Mouse (Mus musculus): ENCODE results near the gene Lix1l.

Gene Lix1l

DNA sequence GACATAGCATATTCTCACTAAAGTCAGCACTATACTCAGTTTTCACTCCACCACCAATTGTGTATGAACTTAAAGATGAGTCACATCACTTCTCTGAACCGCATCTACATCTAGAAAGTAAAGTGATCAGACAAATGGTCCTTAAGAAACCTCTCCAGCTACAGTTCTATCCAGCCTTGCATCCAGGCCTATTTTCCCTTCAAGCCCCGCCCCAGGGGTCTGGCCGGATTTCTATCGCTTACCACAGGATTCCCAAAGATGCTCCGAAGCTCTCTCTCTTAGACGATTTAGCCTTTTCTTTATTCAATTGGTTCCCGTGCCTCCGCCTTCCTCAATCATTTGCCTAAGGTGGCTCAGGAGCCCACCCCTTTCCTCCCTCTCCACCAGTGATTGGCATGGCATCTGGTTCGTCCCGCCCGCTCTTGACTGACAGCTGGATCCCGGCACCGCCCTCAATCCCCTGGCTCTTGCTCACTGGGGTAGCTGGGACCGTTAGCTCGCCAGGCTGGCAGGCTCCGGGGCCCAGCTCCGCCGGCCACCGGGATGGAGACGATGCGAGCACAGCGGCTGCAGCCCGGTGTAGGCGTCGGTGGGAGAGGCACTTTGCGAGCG is at the start of gene Lix1l:
TSS of gene Lix1l (plus strand) at position 511 of the 612 bp plus-strand sequence.
- peak; percentile 83 to 85 for DNase-seq (ENCODE audit: low spot score in 2 of 2)

DNA sequence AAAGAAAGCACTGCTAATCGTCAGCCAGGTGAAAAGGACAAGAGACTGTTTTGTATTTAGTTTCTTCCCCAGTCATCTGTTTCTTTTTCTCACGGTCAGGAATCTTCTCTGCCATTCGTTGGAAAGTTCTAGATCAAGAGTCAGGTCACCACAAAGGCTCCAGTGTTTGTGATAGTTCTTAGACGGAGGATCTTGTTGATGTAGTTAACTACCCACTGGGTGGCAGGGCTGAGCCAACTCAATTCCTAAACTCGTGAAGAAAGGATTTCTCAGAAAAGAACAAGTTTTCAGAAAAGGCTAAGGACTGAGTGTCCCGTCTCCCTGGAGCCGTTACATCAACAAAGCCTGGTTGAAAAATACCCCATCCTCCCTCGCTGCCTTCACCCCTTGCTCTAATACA is 49.7 kb upstream of the Lix1l start:
- DNase-seq (ENCODE audit: low spot score in 2 of 2): peak in 1 of 2 experiments; percentile 64

DNA sequence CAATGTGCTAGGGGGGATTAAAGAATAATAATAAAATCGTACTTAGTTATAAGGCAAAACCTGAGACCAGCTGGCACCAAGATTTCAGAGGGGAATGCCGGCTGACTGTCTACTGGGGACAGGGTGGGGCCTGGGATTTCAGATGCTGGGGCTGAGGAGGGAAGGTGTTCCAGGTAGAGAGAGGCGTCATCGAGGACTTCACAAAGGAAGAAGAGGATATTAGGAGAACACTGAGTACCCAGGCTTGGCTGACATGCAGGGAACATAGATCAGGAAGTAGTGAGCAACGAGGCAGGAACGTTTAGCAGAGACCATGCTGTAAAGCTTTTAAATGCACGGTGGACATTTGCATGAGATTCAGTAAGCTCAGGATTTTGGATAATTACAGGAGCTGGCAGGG is 49.1 kb upstream of the Lix1l start:
- no peak for DNase-seq (ENCODE audit: low spot score in 2 of 2)

DNA sequence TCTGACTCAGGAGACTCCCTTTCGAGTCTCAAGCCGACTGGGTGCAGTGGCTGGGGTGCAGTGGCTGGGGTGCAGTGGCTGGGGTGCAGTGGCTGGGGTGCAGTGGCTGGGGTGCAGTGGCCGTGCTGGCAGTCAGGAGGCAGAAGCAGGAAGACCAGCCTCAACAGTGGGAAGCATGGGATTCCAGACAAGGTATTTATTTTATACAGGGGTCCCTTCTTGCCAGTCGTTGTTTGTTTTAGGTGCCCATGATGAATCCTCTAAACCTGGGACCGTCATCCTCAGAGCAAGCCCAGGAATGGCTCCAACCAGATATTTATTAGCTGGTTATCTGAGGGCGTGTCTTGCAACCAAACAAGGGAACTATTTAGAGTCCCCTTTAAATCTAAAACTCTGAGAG is 47.3 kb upstream of the Lix1l start:
- DNase-seq (ENCODE audit: low spot score in 2 of 2): no peak

DNA sequence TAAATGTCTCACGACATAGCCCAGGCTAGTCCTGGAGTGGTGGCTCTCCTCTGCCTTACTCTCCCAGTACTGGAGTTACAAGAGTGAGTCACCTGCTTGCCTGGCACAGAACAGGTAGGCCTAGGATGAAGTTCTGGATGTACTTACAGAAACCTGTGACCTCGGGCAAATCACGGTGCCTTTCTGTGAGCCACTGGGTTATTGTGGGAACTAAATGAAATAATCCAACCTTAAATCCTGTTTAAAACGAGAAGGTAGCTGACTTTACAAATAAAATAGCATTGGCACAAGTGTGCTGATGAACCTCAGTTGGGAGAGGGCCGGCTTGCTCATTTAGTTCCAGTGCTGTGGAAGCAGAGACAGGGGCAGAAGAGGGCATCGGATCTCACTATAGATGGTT is 46.7 kb upstream of the Lix1l start:
- no peak for DNase-seq (ENCODE audit: low spot score in 2 of 2)

DNA sequence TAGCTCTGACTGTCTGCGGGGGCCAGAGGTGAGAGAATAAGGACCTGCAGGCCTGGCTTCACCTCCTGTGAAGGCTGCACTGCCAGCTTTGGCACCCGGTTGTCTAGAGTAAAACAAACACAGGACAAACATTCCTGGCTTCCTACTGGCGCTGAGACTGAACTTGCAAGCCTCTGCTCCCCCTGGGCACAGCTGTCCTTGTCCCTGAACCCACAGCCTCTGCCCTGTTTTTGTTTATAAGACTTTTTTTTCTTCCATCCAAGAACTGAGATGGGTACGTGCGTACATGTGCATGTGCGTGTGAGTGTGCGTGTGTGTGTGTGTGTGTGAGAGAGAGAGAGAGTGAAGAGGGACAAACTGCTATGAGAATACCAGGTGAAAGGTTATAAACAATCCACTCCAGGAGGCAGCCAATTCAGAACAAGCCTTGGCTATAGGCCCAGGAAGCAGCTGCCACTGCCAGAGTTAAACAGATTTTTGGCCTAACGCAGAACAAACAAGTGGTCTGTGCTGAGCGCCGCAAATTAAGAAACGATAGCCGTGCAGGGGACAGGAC is 45.8 kb upstream of the Lix1l start:
- DNase-seq (ENCODE audit: low spot score in 2 of 2): no peak

DNA sequence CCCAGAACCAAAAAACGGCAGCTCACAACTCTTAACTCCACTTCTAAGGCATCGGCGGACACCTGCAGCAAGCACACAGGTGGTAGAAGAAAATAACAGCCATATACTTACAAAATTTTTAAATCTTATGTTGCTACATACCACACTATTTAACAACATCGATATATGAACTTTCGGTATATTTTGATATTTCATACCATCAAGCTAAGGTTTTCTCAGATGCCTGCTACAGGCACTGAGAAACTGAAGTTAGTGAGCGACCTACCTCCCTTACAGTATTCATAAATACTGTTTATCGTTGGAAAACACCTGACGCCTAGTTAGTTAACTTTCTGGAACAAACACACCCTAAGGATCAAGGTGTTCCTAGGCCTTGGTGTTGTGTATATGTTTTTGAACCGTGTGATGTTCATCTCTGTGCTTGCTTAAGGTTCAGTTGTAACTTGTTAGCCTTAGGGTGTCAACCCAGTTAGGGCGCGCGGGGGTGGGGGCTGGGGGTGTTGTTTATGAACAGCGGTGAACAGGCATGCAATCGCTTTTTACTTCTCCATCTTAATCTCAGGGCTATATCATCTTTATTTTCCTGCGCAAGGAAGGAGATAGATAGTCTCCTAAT is 44.8 kb upstream of the Lix1l start:
- DNase-seq (ENCODE audit: low spot score in 2 of 2): no peak

DNA sequence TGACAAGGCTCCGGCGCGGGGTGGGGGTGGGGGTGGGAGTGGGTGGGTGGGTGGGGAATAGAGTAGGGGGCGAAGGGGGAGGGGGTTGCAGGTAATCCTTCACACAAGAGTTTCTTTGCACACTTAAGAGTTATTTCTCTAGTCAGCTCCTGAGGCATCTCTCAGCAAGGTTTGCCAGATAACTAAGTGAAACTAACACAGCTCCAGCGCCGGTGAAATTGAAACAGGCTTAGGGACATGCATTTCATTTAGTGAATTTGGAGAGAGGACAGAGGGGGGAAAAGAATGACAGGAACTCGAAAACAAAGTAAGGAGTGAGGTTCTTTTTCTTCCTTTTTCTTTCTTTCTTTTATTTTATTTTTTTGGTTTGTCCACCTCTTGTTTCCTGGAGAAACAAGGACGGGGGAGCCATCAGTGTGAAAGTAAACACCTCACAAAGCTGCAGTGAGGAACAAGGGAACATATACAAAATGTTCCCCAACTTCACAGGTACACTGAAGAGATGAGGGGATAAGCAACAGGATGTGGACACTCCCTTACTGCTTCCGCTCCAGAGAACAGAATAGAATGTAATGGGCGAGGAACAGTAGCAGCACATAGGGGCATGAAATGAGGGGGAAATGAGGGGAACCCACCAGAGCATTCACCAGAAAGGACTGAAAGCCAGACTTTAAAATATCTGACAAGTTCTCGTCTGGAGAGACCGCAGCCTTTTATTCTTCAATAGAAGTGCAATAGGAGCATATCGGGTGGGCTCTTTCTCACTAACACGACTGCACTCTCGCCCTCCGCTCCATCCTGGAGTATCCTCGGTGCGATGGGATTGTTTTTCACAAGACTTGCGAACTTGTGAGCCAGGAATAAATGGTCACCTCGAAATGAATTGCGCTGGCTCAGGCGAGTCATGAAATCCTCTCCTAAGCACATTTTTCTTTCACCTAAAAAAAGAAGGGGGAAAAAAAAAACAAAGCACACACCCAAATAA is 44.0 kb upstream of the Lix1l start:
- peak; percentile 54 to 59 for DNase-seq (ENCODE audit: low spot score in 2 of 2)

DNA sequence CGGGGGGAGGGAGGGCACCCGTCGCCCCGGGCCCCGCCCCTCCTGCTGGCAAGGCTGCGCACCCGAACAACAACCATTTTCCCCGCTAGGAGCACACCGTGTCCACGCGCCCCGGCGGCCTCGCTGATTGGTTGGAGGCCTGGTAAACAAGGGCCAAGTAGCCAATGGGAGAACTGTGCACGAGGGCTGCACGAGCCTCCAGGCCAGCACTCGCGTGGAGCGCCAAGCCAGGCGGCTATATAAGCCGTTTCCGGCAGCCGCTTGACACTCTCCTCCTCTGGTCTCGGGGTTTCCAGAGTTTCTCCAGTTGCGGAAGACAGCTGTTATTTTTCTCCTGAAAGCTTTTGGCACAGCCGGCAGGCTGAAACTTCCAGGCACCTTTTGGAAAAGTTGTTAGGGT is 43.3 kb upstream of the Lix1l start, which contains the start of gene Txnip:
TSS of gene Txnip (plus strand) at position 264 of the 400 bp plus-strand sequence.
- peak; percentile 99 to 100 for DNase-seq (ENCODE audit: low spot score in 2 of 2)

DNA sequence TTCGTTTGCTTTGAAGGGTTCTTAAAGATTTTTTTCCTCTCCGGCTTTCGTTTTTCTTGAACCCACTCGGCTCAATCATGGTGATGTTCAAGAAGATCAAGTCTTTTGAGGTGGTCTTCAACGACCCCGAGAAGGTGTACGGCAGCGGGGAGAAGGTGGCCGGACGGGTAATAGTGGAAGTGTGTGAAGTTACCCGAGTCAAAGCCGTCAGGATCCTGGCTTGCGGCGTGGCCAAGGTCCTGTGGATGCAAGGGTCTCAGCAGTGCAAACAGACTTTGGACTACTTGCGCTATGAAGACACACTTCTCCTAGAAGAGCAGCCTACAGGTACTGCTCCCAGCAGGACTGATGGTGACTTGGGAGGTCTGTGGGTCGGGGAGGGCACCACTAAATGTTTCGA is 42.8 kb upstream of the Lix1l start:
- no peak for DNase-seq (ENCODE audit: low spot score in 2 of 2)

DNA sequence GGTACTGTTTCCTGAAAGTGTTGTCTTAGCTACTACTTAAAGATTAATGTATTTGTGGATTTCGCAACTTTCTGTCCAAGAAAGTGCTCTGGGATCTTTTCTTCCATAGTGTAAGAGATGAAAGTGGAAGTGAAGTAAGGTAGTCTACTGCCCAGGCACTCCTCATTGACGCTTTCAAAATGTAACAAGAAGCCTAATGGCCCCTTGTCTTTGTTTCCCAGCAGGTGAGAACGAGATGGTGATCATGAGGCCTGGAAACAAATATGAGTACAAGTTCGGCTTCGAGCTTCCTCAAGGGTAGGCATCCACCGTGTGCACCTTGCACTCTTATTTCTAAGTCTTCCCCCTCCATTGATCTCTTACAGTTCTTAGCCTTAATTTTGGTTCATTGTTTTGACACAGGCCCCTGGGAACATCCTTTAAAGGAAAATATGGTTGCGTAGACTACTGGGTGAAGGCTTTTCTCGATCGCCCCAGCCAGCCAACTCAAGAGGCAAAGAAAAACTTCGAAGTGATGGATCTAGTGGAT is 42.2 kb upstream of the Lix1l start:
- no peak for DNase-seq (ENCODE audit: low spot score in 2 of 2)

DNA sequence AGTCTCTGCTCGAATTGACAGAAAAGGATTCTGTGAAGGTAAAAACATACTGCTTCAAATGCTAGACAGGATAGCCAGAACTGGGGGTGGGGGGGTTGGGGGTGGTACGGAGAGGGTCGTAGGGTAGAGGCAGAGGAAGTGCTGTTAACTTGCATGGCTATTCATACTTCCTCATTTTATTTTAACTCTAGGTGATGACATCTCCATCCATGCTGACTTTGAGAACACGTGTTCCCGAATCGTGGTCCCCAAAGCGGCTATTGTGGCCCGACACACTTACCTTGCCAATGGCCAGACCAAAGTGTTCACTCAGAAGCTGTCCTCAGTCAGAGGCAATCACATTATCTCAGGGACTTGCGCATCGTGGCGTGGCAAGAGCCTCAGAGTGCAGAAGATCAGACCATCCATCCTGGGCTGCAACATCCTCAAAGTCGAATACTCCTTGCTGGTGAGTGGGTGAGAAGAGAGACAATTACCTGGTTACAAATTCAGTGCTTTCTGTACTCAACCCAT is 41.5 kb upstream of the Lix1l start:
- no peak for DNase-seq (ENCODE audit: low spot score in 2 of 2)

DNA sequence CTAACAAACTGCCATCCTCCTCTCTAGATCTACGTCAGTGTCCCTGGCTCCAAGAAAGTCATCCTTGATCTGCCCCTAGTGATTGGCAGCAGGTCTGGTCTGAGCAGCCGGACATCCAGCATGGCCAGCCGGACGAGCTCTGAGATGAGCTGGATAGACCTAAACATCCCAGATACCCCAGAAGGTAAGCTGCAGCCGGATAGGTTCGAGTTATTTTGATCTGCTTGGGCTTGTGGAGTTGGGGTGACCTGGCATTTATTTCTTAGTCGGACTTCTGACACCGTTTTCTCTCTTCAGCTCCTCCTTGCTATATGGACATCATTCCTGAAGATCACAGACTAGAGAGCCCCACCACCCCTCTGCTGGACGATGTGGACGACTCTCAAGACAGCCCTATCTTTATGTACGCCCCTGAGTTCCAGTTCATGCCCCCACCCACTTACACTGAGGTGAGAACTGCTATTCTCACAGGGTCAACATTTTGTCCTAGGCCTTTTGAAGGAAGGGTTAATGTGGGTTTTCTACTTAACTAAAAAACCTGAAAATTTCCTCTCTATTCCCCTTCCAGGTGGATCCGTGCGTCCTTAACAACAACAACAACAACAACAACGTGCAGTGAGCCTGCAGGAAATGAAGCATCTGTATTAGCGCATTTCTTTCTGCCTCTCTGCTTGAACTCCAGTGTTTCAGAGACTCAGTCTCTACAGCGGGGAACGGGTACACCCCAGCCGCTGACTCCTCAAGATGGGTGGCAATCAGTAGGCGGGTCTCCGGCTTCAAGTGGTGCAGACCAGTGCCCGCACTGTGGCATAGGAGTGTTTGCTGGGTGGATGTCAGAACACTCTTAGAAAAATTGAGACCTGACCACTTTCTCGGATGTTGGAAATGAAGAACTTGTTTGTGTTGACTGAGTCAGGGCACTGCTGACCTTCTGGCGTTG is 40.8 kb upstream of the Lix1l start:
- no peak for DNase-seq (ENCODE audit: low spot score in 2 of 2)

DNA sequence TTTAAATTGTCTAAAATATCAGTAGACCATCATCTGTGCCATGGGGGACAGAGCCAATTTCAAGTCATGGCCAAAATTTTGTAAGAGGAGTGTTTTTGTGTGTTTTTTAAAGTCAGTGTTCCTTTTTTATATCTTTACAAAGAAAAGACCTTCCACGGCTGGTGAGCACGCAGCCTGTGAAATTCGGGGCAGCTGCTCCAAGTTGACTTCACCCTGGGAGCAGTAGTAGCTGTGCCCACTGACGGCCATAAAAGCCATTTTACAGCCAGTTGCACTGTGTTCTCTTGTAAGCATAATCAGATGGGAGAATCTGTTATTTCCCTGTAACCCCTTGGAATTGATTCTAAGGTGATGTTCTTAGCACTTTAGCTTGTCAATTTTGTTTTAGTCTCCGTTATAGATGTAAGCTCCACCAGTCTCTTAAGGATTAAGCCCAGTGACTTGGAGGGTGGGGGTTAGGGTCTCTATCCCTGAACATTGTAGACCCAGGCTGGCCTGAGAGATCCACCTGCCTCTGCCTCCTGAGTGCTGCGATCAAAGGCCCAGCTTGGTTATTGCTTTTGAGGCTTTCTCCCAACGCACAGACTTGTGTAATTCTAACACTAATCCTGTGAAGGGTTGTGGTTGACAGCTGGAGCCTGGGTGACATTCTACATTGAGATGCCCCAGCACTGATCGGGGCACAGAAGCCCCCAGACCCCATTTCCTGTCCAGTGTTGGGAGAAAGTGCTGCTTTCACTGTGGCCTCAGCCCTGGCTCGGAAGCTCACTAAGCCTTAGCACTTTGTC is 39.9 kb upstream of the Lix1l start:
- DNase-seq (ENCODE audit: low spot score in 2 of 2): no peak

DNA sequence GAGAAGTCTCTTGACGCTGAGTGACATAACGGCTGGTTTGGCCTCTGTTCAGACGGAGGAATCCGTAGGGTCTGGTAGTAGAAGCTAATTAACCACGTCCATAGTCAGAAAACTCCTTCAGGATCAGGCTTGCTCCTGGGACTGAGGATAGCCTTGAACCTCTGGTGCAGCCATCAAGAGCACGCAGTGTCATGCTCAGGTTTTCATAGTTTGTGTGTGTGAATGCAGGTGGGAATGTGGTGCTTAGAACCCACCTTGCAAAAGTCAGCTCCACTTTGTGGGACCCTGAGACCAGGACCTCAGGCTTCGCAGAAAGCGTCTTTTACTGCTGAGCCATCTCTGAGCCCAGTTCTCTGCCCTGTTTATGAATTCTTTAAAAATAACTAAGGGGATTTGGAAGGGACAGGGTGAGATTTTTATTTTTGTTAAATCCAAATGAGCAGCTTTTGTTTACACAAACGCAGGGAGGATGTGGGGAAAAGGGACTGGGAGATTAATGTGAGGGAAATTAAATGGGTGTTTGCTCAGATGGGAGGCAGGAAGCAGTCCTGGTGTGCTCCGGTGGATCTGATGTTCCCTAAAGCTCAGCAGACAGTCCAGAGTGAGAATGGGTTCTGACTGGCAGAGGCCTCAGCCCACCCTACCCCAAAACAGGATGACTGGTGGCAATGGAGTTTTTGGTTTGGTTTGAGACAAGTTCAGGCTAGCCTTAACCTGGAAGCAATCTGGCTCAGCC is 38.8 kb upstream of the Lix1l start:
- no peak for DNase-seq (ENCODE audit: low spot score in 2 of 2)

DNA sequence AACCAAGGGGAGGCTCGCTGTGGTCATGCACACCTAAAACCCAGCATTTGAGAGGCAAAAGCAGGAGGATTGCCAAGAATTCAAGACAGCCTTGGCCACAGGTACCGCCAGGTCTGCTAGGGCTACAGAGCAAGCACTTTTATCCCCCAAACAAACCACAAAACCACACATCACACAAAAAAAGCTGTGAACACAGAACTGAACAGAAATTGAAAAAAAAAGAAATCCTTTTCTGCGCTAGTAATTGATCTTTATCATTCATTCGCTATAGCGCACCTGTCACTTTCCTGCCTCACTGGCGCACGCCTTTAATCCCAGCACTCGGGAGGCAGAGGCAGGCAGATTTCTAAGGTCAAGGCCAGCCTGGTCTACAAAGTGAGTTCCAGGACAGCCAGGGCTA is 37.7 kb upstream of the Lix1l start:
- no peak for DNase-seq (ENCODE audit: low spot score in 2 of 2)

DNA sequence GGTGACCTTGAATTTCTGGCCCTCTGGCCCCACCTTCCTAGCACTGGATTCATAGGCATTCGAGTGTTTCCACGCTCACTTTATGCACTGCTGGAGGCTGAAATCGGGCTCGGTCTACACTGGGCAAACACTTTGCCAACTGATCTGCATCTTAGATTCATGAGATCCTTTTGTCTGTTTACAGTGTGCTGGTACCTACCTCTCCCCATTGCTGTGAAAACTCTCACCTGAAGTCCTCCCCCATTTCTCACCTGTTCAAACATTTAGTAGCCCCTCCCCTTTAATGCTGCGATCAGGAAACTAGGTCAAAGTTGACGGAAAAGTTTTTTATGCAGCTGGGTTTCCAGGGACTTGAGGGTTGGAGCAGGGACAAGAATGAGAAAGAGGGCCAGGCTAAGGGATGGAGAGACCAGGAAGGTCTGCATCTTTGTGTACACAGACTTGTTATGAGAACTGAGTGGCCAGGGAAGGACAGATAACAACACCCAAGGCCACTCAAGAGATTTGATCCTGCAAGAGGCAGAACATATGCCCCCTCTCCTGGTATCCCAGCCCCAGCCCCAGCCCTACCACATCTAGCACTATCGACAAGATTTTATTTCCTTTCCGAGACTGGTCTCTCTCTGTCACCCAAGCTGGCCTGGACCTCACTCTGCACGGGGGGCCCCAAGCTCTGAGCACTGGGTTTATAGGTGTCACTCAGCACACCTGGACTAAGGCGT is 36.9 kb upstream of the Lix1l start:
- DNase-seq (ENCODE audit: low spot score in 2 of 2): no peak

DNA sequence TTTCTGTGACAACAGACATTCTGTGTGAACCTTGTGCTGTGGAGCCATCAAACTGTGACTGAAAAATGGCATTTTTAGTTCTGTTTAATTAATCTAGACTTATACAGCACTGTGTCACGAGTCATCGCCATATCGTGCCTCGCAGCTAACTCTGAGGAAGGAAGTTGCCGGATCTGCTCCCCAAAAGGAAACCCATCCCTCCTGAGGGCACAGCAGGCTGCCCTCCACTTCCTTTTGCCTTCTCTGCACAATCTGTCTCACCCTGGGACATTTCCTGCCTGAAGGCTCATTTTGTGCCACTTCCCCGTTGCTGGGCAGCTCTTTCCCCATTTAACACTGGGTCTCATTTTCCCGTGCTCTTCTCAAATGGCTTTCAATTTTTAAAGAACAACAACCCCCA is 36.3 kb upstream of the Lix1l start:
- peak in 1 of 2 experiments; percentile 54 for DNase-seq (ENCODE audit: low spot score in 2 of 2)

All from thymus, postnatal 10 days (tissue).